Mouse (Mus musculus): ENCODE measurements around the gene Ttc28.

DNA sequence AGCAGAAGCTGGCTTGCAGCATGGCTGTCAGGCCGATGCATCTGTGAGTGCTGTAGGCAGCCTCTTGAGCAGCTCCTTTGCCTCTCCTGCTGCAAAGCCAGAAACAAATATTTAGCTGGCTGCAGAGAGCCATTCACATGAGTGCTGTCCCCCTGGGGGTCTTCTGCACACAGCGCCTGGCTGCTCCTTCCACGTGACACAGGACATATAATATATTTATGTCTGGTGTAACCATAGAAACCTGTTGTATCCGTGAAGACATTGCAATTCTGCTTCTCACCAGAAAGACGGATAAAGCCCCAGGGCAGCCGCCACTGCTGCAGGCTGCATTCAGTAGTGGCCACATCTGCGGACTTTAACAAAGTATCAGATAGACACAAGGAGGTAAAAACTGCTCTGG is 376.6 kb downstream of the Ttc28 start:
- TF ChIP-seq POLR2A (IDR thresholded peaks at IDR 0.05; ENCODE audit: control insufficient read depth, extremely low read depth, insufficient read depth, low read length, poor library complexity) (no peak), CTCF (IDR thresholded peaks at IDR 0.05; ENCODE audit: borderline replicate concordance, control insufficient read depth, extremely low read depth, insufficient read depth, low read length, poor library complexity) (no peak)
